Mouse (Mus musculus) thymus, adult 2 months (tissue): Measurements from ENCODE around the gene Fam222a. TPM values are rescaled to one million over a fixed set of nuclear protein-coding genes. Genes with fewer than 3 reads are reported as not detected.

Source experiments
- DNase-seq: peaks from one replicate; pipeline ENCODE4 v3.0.0; 2021
- H3K27ac ChIP-seq: fragments of 200-500 bp; 2 replicates; pipeline ENCODE4 v1.5.1; 2012; ENCODE audit warnings: low read length, control low read depth; ENCODE audit not compliant: control insufficient read depth, insufficient read depth
- H3K27me3 ChIP-seq: fragments of 200-500 bp; 2 replicates; pipeline ENCODE4 v1.6.1; 2012; ENCODE audit warnings: mild to moderate bottlenecking, low read length, moderate library complexity, mixed read lengths; ENCODE audit not compliant: control insufficient read depth, insufficient read depth
- H3K36me3 ChIP-seq: fragments of 200-500 bp; 2 replicates; pipeline ENCODE4 v1.6.1; 2012; ENCODE audit warnings: mild to moderate bottlenecking, low read length, moderate library complexity; ENCODE audit not compliant: control insufficient read depth, insufficient read depth
- H3K4me1 ChIP-seq: fragments of 200-500 bp; replicated peaks from 2 replicates; pipeline ENCODE4 v1.6.1; 2012; ENCODE audit warnings: low read length; ENCODE audit not compliant: control insufficient read depth, insufficient read depth
- H3K4me3 ChIP-seq: fragments of 200-500 bp; 2 replicates; pipeline ENCODE4 v1.5.1; 2012; ENCODE audit warnings: mild to moderate bottlenecking, low read length, control low read depth, moderate library complexity; ENCODE audit not compliant: control insufficient read depth, insufficient read depth
- CTCF ChIP-seq: fragments of 200-500 bp; IDR thresholded peaks from 2 replicates; pipeline ENCODE4 v1.5.1; 2012; ENCODE audit warnings: mild to moderate bottlenecking, control low read depth, low read length, moderate library complexity, borderline replicate concordance; ENCODE audit not compliant: control insufficient read depth, poor library complexity, insufficient read depth; ENCODE audit errors: extremely low read depth
- POLR2A ChIP-seq: fragments of 200-500 bp; IDR thresholded peaks from 2 replicates; pipeline ENCODE4 v1.6.1; 2012; ENCODE audit warnings: mild to moderate bottlenecking, low read length, control low read depth, moderate library complexity; ENCODE audit not compliant: control insufficient read depth, poor library complexity, insufficient read depth; ENCODE audit errors: extremely low read depth
- WGBS: fragments of 180-500 bp; shearing (Covaris S2); methylation state at CpG from one replicate; pipeline ENCODE4 v1.1.7; 2018; 5-methylcytosine and 5-hydroxymethylcytosine counted together
- polyA plus RNA-seq: library from polyadenylated mRNA; depleted of rRNA; stranded (reverse); fragments of >200 nt; gene quantifications from 2 replicates; pipeline ENCODE4 v1.2.3, GENCODE M21; 2012

The Fam222a gene
- polyA plus RNA-seq, 1 experiment, result 15.3 TPM

GRCm38 (mm10) chr5:114548976-114549375 is 18.8 kb upstream of the Fam222a start:
- H3K27me3 ChIP-seq, result no peaks in the 10 kb centered on the region
- no peaks in the 10 kb centered on the region for H3K36me3 ChIP-seq
- H3K4me1 ChIP-seq, result peaks cover 13% of the 10 kb centered on the region
- no peak for DNase-seq
- TF ChIP-seq POLR2A (no peak), CTCF (no peak)
- no peak overlapping the region for H3K27ac ChIP-seq
- H3K4me3 ChIP-seq, result no peak overlapping the region
- WGBS, result 95% methylated on average over 10 of the region's 10 CpGs

DNA sequence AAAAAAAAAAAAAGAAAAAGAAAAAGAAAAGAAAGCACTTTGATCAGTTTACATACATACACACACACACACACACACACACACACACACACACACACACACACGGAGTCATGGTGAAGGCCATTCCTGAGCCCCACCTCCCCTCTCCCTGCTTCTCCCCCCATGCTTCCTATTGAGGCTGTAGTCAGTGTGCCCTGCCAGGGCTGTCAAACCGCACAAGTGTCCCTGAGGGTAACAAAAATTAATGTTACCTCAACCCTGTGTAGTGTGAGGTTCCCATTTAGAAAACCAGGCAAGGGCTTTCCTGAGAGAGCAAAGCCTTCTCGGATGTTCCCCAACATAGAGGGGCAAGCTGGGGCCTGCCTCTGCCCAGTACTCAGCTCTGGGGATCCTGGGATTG is 18.0 kb upstream of the Fam222a start:
- 63% methylated on average over 3 of the region's 3 CpGs for WGBS

GRCm38 (mm10) chr5:114550431-114550830 is 17.4 kb upstream of the Fam222a start:
- no peak overlapping the region for H3K27ac ChIP-seq
- WGBS, result 25% methylated on average over 7 of the region's 7 CpGs
- TF ChIP-seq CTCF, result no peak
- TF ChIP-seq POLR2A, result no peak
- H3K36me3 ChIP-seq, result no peaks in the 10 kb centered on the region
- DNase-seq, result no peak
- H3K4me3 ChIP-seq, result no peak overlapping the region
- H3K27me3 ChIP-seq, result no peaks in the 10 kb centered on the region
- peaks cover 13% of the 10 kb centered on the region for H3K4me1 ChIP-seq

More for the DNA sequence above, 18.0 kb upstream of the Fam222a start:
- Histone ChIP-seq H3K27ac (no peak overlapping the region), H3K4me1 (peaks cover 13% of the 10 kb centered on the region), H3K36me3 (no peaks in the 10 kb centered on the region), H3K27me3 (no peaks in the 10 kb centered on the region), H3K4me3 (no peak overlapping the region)
- no peak for DNase-seq
- TF ChIP-seq CTCF, result no peak
- no peak for TF ChIP-seq POLR2A

DNA sequence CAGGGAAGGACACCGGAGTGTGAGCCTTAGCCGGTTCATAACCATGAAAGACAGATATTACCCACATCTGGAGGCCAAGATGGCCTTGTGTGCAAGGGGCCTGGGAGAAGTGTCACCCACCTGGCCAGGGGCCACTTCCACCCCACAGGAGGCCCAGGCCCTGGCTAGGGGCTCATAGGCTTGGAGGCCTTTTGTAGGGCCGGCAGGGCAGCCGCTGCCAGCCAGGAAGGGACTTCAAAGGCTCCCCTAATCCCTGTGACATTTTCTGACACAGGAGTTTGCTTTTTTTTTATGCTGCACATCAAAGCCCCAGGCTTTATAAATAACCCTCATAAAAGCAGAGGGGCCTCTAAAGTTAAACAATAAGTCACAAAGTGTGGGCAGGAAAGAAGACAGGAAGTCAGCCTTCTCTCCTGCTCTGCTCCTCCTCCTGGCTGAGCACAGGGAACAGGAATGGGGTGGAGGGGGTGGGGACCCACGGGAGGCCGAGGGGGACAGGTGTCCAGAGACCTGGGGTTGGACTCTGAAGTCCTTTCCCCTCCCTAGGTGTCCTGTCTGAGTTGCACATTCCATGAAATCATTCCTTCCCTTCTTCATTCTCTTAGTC is 16.8 kb upstream of the Fam222a start:
- WGBS, result 11% methylated on average over 6 of the region's 6 CpGs
- Histone ChIP-seq H3K4me1 (peaks cover 14% of the 10 kb centered on the region), H3K36me3 (no peaks in the 10 kb centered on the region), H3K27me3 (no peaks in the 10 kb centered on the region), H3K27ac (no peak overlapping the region), H3K4me3 (no peak overlapping the region)
- TF ChIP-seq POLR2A, result no peak
- TF ChIP-seq CTCF, result no peak
- DNase-seq, result no peak

- no peak for DNase-seq
- Histone ChIP-seq H3K36me3 (no peaks in the 10 kb centered on the region), H3K27me3 (no peaks in the 10 kb centered on the region), H3K4me3 (no peak overlapping the region), H3K4me1 (peaks cover 19% of the 10 kb centered on the region), H3K27ac (no peak overlapping the region)
- WGBS, result 87% methylated on average over 13 of the region's 13 CpGs
- no peak for TF ChIP-seq CTCF
- no peak for TF ChIP-seq POLR2A
These were observed 15.2 kb upstream of the Fam222a start for GRCm38 (mm10) chr5:114552507-114553208.

DNA sequence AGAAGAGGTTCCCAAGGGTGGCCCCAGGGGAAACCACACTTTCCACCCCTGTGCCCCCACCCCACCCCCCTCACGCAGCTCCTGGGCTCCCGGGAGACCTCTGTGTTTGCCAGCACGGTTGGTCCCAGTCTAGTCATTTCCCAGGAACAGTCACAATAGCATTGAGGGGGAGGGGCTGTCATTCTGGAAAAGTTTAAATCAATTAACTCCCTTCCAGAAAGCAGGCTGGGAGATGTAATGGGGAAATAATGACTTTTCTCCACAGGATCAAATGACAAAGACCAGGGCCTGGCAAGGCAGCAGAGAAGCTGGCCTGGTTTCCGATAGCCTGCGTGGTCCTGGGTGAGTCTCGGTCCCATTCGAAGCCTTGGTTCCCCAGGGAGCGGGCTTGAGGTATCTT is 14.1 kb upstream of the Fam222a start:
- Histone ChIP-seq H3K27ac (no peak overlapping the region), H3K27me3 (no peaks in the 10 kb centered on the region), H3K36me3 (no peaks in the 10 kb centered on the region), H3K4me3 (no peak overlapping the region), H3K4me1 (peaks cover 19% of the 10 kb centered on the region)
- no peak for TF ChIP-seq CTCF
- no peak for TF ChIP-seq POLR2A
- DNase-seq, result no peak
- WGBS, result 67% methylated on average over 8 of the region's 8 CpGs

- Histone ChIP-seq H3K27ac (no peak overlapping the region), H3K27me3 (no peaks in the 10 kb centered on the region), H3K4me3 (no peak overlapping the region), H3K36me3 (no peaks in the 10 kb centered on the region), H3K4me1 (peaks cover 17% of the 10 kb centered on the region)
- DNase-seq, result no peak
- 98% methylated on average over 2 of the region's 2 CpGs for WGBS
- TF ChIP-seq CTCF (peak; percentile 42; the same call in 1 of the 2 replicates), POLR2A (no peak)
These were observed 12.4 kb upstream of the Fam222a start for GRCm38 (mm10) chr5:114555424-114555823.
